Mouse (Mus musculus): ENCODE data around the gene Ankrd24. TPM values are rescaled to one million over a fixed set of nuclear protein-coding genes. Genes with fewer than 3 reads are reported as not detected.
"Not testable (repeated sequence)": the region's sequence is repeated elsewhere in the genome, so short reads cannot be mapped to it uniquely, and the experiment has no call there.

Gene Ankrd24
- polyA plus RNA-seq, 1 experiment from 2014 or later, result 11.9 TPM

DNA sequence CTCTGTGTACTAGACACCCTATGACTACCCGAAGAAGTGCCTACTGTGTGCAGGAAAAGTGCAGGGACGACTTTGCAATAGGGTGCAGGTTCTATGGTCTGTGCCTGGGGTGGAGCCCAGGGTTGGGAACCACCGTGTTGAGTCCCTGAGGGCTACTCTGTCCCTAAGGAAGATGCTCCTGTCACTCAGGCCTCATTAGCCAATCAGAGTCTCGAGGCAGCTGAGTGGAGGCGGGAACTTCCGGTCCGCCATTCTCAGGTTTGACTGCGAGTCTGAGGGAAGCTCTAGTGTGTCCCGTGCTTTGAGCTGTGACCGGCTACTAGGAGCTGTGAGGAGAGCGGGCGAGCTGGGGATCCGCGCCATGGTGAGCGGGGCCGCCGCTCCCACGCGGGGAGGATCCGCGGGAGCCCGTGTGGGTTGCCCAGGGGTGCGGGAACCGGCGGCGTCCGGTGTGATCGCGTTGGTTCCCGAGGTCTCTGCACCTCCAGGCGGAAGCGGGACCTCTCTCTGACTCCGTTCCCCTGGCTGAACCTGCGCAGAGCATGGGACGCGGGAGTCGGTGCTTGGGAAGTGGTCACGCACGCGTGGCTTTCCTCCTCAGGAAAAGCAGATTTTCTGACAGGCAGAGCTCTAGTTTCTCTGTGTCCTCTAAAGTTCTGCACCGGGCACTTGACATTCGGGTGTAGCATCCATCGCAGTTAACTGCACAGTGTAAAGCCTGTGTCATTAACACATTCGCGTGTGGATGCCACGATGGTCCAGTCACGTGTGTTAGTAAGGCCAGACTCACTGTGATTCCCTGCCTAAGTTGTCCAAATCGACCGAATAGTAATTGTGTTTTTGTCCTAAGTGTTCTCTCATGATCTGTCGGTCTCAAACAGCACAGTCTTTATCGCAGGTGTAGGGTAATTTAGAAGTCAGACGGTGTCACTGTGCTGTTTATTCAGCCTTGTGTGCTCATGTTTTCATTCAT lies 20.7 kb downstream of the Ankrd24 start, which contains the start of gene Gm10778:
Gene Gm10778 (plus strand): TSS at position 257 of the 973 bp plus-strand sequence.
- Histone ChIP-seq H3K4me3 (peak within 1 kb of the TSS; percentile 55), H3K9ac (peak within 1 kb of the TSS; percentile 48; the same call in 1 of the 2 replicates), H3K4me2 (peak within 1 kb of the TSS; percentile 56), H3K27ac (peak within 1 kb of the TSS; percentile 86), H3K36me3 (peaks cover 23% of the 10 kb centered on the region)
- not testable (repeated sequence) for H3K9me3 ChIP-seq, H3K27me3 ChIP-seq, H3K4me1 ChIP-seq
- ATAC-seq (ENCODE audit: insufficient number of reproducible peaks, low FRiP score, low TSS enrichment, low read depth), result peak; percentile 83
- 2% methylated on average over 35 of the region's 52 CpGs for WGBS

DNA sequence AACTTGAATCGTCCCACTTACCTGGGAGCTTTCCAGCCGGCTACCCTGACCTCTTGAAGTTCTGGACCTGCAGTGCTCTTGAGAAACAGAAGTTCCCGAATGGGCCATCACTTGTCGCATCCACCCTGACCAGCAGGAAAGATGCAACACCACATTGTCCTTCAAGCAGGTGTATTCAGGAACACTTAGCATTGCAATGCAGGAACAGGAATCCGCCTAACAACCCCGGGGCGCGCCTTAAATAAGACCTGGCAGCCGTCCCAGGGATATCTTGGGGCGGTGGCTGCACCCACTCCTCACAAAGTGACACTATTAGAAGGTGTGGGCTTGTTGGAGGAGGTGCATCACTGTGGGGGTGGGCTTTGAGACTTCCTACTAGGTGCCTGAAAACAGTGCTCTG lies 26.8 kb downstream of the Ankrd24 start:
- no peaks in the 10 kb centered on the region for H3K4me1 ChIP-seq
- no peak overlapping the region for H3K4me3 ChIP-seq
- H3K4me2 ChIP-seq, result no peak overlapping the region
- no peak overlapping the region for H3K27ac ChIP-seq
- H3K9me3 ChIP-seq, result peaks cover 22% of the 10 kb centered on the region
- H3K9ac ChIP-seq, result no peak overlapping the region
- 97% methylated on average over 10 of the region's 10 CpGs for WGBS
- no peak for ATAC-seq (ENCODE audit: insufficient number of reproducible peaks, low FRiP score, low TSS enrichment, low read depth)
- H3K36me3 ChIP-seq, result peaks cover 50% of the 10 kb centered on the region
- no peaks in the 10 kb centered on the region for H3K27me3 ChIP-seq

DNA sequence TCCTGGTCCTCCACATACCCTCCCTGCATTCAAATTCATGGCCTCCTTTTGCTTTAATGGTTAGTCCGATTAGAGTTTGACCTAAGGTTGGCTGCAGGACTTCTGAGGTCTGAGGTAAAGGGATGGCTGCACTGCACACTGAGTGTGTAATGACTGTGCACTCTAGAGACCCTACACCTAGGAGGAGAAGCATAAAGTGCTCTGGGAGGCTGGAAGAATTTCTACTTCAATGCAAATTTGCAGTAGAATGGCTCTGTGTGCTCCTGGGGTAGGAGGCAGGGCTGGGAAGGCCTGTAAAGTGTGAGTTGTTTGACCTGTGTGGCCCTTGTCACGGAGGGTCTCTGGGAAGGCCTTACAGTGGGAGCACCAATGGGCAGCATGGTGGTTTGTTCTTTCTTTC lies 27.8 kb downstream of the Ankrd24 start:
- no peak overlapping the region for H3K27ac ChIP-seq
- WGBS, result 92% methylated on average over 2 of the region's 2 CpGs
- H3K9me3 ChIP-seq, result peaks cover 22% of the 10 kb centered on the region
- H3K4me2 ChIP-seq, result no peak overlapping the region
- no peak overlapping the region for H3K4me3 ChIP-seq
- no peaks in the 10 kb centered on the region for H3K27me3 ChIP-seq
- H3K4me1 ChIP-seq, result no peaks in the 10 kb centered on the region
- peaks cover 50% of the 10 kb centered on the region for H3K36me3 ChIP-seq
- ATAC-seq (ENCODE audit: insufficient number of reproducible peaks, low FRiP score, low TSS enrichment, low read depth), result no peak
- no peak overlapping the region for H3K9ac ChIP-seq

DNA sequence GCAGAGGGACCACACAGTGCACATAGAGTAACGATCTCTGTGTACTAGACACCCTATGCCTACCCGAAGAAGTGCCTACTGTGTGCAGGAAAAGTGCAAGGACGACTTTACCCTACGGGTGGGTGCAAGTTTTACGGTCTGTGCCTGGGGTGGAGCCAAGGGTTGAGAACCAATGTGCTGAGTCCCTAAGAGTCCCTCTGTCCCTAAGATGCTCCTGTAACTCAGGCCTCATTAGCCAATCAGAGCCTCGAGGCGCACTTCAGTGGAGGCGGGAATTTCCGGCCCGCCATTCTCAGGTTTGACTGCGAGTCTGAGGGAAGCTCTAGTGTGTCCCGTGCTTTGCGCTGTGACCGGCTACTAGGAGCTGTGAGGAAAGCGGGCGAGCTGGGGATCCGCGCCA lies 58.8 kb downstream of the Ankrd24 start:
- H3K4me3 ChIP-seq; H3K27ac ChIP-seq; ATAC-seq (ENCODE audit: insufficient number of reproducible peaks, low FRiP score, low TSS enrichment, low read depth); H3K4me1 ChIP-seq; H3K36me3 ChIP-seq; H3K27me3 ChIP-seq; H3K9me3 ChIP-seq; H3K9ac ChIP-seq; H3K4me2 ChIP-seq: not testable (repeated sequence)
- whole genome bisulfite sequencing, result no CpG with 5 or more reads among the region's 18 CpGs

Other genes with a start within 250 kb of the Ankrd24 start
- gene Dohh, start 244.1 kb upstream of the Ankrd24 start, polyA plus RNA-seq (2015; fragmentation: Nextera tagmentation; extraction: Ambion mirVana), result 79.8 and 88.7 TPM in 2 replicates
- gene Gm48551, start 244.1 kb upstream of the Ankrd24 start, polyA plus RNA-seq (2015; fragmentation: Nextera tagmentation; extraction: Ambion mirVana), result 2.1 and 3.1 TPM in 2 replicates
- gene Gm48552, start 239.5 kb upstream of the Ankrd24 start, polyA plus RNA-seq (2015; fragmentation: Nextera tagmentation; extraction: Ambion mirVana), result 0.51 and 1.7 TPM in 2 replicates
- 2.9 and 3.6 TPM in 2 replicates for gene Smim24, start 235.5 kb upstream of the Ankrd24 start, polyA plus RNA-seq (2015; fragmentation: Nextera tagmentation; extraction: Ambion mirVana)
- 138 and 146 TPM in 2 replicates for gene Nfic, start 172.9 kb upstream of the Ankrd24 start, polyA plus RNA-seq (2015; fragmentation: Nextera tagmentation; extraction: Ambion mirVana)
- 1.1 and 1.3 TPM in 2 replicates for gene Celf5, start 145.8 kb upstream of the Ankrd24 start, polyA plus RNA-seq (2015; fragmentation: Nextera tagmentation; extraction: Ambion mirVana)
- gene Ncln, start 132.1 kb upstream of the Ankrd24 start, polyA plus RNA-seq (2015; fragmentation: Nextera tagmentation; extraction: Ambion mirVana), result 94.0 and 95.1 TPM in 2 replicates
- 0.67 and 0.72 TPM in 2 replicates for gene S1pr4, start 128.4 kb upstream of the Ankrd24 start, polyA plus RNA-seq (2015; fragmentation: Nextera tagmentation; extraction: Ambion mirVana)
- gene Gna15, start 104.3 kb upstream of the Ankrd24 start, polyA plus RNA-seq (2015; fragmentation: Nextera tagmentation; extraction: Ambion mirVana), result 7.3 and 7.9 TPM in 2 replicates
- gene Gna11, start 83.3 kb upstream of the Ankrd24 start, polyA plus RNA-seq (2015; fragmentation: Nextera tagmentation; extraction: Ambion mirVana), result 80.4 and 81.7 TPM in 2 replicates
- 517 and 519 TPM in 2 replicates for gene Aes, start 69.1 kb upstream of the Ankrd24 start, polyA plus RNA-seq (2015; fragmentation: Nextera tagmentation; extraction: Ambion mirVana)
- gene Tle2, start 54.0 kb upstream of the Ankrd24 start, polyA plus RNA-seq (2015; fragmentation: Nextera tagmentation; extraction: Ambion mirVana), result 39.7 and 41.7 TPM in 2 replicates
- 9.9 and 11.7 TPM in 2 replicates for gene Tle6, start 27.5 kb upstream of the Ankrd24 start, polyA plus RNA-seq (2015; fragmentation: Nextera tagmentation; extraction: Ambion mirVana)
- 0.81 and 1.0 TPM in 2 replicates for gene BC025920, start 22.3 kb upstream of the Ankrd24 start, polyA plus RNA-seq (2015; fragmentation: Nextera tagmentation; extraction: Ambion mirVana)
- gene Sirt6, start 743 bp upstream of the Ankrd24 start, polyA plus RNA-seq (2015; fragmentation: Nextera tagmentation; extraction: Ambion mirVana), result 41.7 and 42.3 TPM in 2 replicates
- 4.2 and 4.6 TPM in 2 replicates for gene Gm10778, start 20.5 kb downstream of the Ankrd24 start, polyA plus RNA-seq (2015; fragmentation: Nextera tagmentation; extraction: Ambion mirVana)
- gene Zfp433, start 76.3 kb downstream of the Ankrd24 start, polyA plus RNA-seq (2015; fragmentation: Nextera tagmentation; extraction: Ambion mirVana), result 12.4 and 15.8 TPM in 2 replicates
- 7.4 and 7.5 TPM in 2 replicates for gene Gm3055, start 142.6 kb downstream of the Ankrd24 start, polyA plus RNA-seq (2015; fragmentation: Nextera tagmentation; extraction: Ambion mirVana)
- 2.8 and 4.0 TPM in 2 replicates for gene Gm4767, start 183.6 kb downstream of the Ankrd24 start, polyA plus RNA-seq (2015; fragmentation: Nextera tagmentation; extraction: Ambion mirVana)
- 7.9 and 8.2 TPM in 2 replicates for gene Gm32687, start 235.4 kb downstream of the Ankrd24 start, polyA plus RNA-seq (2015; fragmentation: Nextera tagmentation; extraction: Ambion mirVana)